Mouse (Mus musculus) C2C12 (cell line): ENCODE data around the gene March4. TPM values are rescaled to one million over a fixed set of nuclear protein-coding genes. Genes with fewer than 3 reads are reported as not detected.

Source experiments
- H3K27me3 ChIP-seq: one replicate; pipeline ENCODE4 v1.6.1; 2011; ENCODE audit not compliant: control insufficient read depth, insufficient read depth, insufficient read length
- H3K36me3 ChIP-seq: one replicate; pipeline ENCODE4 v1.6.1; 2011; ENCODE audit not compliant: control insufficient read depth, insufficient read depth
- H3K4me3 ChIP-seq: one replicate; pipeline ENCODE4 v1.5.1; 2011; ENCODE audit warnings: mild to moderate bottlenecking, control low read depth; ENCODE audit not compliant: poor library complexity, insufficient read depth, severe bottlenecking
- H3K79me2 ChIP-seq: one replicate; pipeline ENCODE4 v1.6.1; 2011; ENCODE audit not compliant: control insufficient read depth, insufficient read depth
- H3K79me3 ChIP-seq: one replicate; pipeline ENCODE4 v1.6.1; 2011; ENCODE audit warnings: low read depth, control low read depth
- H3ac ChIP-seq: one replicate; pipeline ENCODE3; 2011; ENCODE audit warnings: low read depth; ENCODE audit not compliant: control insufficient read depth, insufficient read length
- CEBPB ChIP-seq: IDR thresholded peaks from one replicate; pipeline ENCODE4 v1.6.1; 2011; ENCODE audit warnings: low read depth, mild to moderate bottlenecking, control low read depth, moderate library complexity
- CTCF ChIP-seq: IDR thresholded peaks from one replicate; pipeline ENCODE4 v1.5.1; 2011; ENCODE audit not compliant: control insufficient read depth, insufficient read depth, insufficient read length
- FOSL1 ChIP-seq: IDR thresholded peaks from one replicate; pipeline ENCODE4 v1.8.0; 2011; ENCODE audit warnings: mild to moderate bottlenecking, low read length; ENCODE audit not compliant: poor library complexity, insufficient read depth, severe bottlenecking
- MAX ChIP-seq: IDR thresholded peaks from one replicate; pipeline ENCODE4 v1.6.1; 2011; ENCODE audit warnings: mild to moderate bottlenecking, control low read depth
- MYOD1 ChIP-seq: IDR thresholded peaks from one replicate; pipeline ENCODE4 v1.6.1; 2011; ENCODE audit warnings: low read depth; ENCODE audit not compliant: control insufficient read depth, insufficient read length
- MYOG ChIP-seq: IDR thresholded peaks from one replicate; pipeline ENCODE4 v1.6.1; 2011; ENCODE audit not compliant: control insufficient read depth, insufficient read length; ENCODE audit errors: extremely low read depth
- USF1 ChIP-seq: IDR thresholded peaks from one replicate; pipeline ENCODE4 v1.6.1; 2011; ENCODE audit warnings: low read depth, mild to moderate bottlenecking, control low read depth, moderate library complexity
- polyA plus RNA-seq: library from polyadenylated mRNA; unstranded; fragments of >200 nt; fragmentation: generic; extraction: Trizol; gene quantifications from one replicate; pipeline ENCODE4 v1.2.1, GENCODE M21; 2012; ENCODE audit warnings: missing spikeins

Gene March4
- polyA plus RNA-seq, 1 experiment = 0.02 TPM

DNA sequence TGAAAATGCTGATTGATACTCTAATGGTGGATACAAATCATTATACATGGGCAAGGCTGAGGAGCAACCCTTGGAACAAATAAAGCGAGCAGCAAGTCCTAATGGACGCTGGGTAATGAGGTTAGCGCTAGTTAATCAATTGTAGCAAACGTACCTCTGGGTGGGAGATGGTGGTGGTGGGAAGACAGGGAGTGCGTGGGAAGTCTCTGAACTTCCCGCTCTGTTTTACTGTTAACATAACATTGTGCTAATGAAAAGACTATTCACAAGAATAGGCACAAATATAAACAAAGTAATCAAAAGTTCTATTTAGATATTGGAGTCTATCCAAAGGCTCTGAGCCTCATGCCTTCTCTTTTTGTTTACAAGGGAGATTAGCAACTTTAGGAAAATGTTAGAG lies 13.1 kb downstream of the March4 start:
- TF ChIP-seq MYOG (no peak), CEBPB (no peak), CTCF (no peak), MAX (no peak), USF1 (no peak), MYOD1 (no peak), FOSL1 (no peak)
- no peaks in the 10 kb centered on the region for H3K79me3 ChIP-seq
- H3K36me3 ChIP-seq = no peaks in the 10 kb centered on the region

DNA sequence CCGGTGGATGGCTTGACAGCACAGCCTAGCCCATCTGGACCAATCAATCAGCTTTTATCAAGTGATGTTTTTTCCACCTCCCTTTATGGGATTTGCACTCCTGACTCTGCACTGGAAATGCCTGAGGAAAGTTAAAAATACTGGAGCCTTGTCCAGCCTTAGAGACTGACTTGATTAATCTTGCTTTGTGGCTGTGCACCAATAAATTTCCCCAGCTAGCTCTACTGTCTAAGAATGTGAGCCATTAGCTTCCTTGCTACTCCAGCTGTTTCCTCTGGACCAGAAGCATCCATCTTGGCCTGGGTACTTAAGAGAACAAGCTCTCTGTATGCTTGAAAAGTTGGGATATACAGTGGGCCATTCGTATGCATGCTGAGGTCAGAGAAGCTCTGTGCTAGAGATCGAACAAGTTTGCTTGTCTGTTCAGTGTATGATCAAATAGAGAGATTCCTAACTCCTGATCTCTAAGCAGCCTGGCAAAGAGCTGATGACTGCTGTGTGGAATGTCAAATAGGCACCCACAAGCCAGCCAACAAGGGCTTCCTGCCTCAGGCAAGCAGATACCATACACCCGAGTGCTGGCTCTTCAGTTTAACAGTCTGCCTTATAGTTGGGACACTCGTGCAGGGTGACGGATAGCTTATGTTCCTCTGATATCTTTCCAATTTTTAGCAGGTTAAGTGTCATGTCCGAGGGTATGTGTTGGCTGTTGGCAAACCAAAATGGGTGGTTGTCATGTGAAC lies 25.8 kb downstream of the March4 start:
- Histone ChIP-seq H3K79me3 (no peaks in the 10 kb centered on the region), H3K79me2 (no peaks in the 10 kb centered on the region), H3K4me3 (no peak overlapping the region), H3ac (no peak overlapping the region), H3K36me3 (no peaks in the 10 kb centered on the region), H3K27me3 (no peaks in the 10 kb centered on the region)
- TF ChIP-seq CTCF = no peak
- TF ChIP-seq MYOD1 = no peak
- no peak for TF ChIP-seq FOSL1
- TF ChIP-seq CEBPB = no peak
- TF ChIP-seq USF1 = no peak
- no peak for TF ChIP-seq MAX
- TF ChIP-seq MYOG = no peak

More for the DNA sequence above, 13.1 kb downstream of the March4 start:
- no peak overlapping the region for H3ac ChIP-seq
- no peaks in the 10 kb centered on the region for H3K79me2 ChIP-seq
- no peak overlapping the region for H3K4me3 ChIP-seq
- peaks cover 9% of the 10 kb centered on the region for H3K27me3 ChIP-seq

DNA sequence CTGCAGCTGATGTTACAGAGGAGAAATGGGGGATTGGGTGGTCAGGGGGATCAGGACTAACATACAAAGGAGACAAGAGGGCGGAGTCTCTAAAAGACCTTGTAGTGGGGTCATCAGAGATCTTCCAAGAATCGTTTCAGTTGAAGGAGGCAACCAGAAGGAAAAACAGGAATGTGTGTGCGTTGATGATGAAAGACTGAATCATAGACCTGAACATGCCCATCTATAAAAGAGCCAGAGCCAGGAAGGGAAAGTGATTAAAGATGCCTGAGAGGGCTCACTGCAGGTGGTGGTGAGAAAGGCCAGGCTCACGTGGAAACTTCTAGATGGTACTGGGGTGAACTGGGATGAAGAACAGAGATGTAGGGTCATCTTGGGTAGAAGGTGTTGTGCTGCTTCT lies 27.2 kb downstream of the March4 start:
- no peak for TF ChIP-seq MYOG
- TF ChIP-seq MAX = no peak
- no peak for TF ChIP-seq CEBPB
- TF ChIP-seq CTCF = no peak
- TF ChIP-seq MYOD1 = no peak
- no peaks in the 10 kb centered on the region for H3K36me3 ChIP-seq
- no peak overlapping the region for H3ac ChIP-seq
- H3K4me3 ChIP-seq = no peak overlapping the region
- no peaks in the 10 kb centered on the region for H3K79me2 ChIP-seq
- H3K79me3 ChIP-seq = no peaks in the 10 kb centered on the region
- H3K27me3 ChIP-seq = no peaks in the 10 kb centered on the region

GRCm38 (mm10) chr1:72507670-72508069 lies 29.1 kb downstream of the March4 start:
- TF ChIP-seq MYOD1 (no peak), USF1 (no peak), FOSL1 (no peak), CEBPB (no peak), CTCF (no peak), MYOG (no peak), MAX (no peak)
- H3K79me3 ChIP-seq = no peaks in the 10 kb centered on the region
- H3K27me3 ChIP-seq = no peaks in the 10 kb centered on the region
- H3K36me3 ChIP-seq = no peaks in the 10 kb centered on the region
- H3ac ChIP-seq = no peak overlapping the region
- H3K79me2 ChIP-seq = no peaks in the 10 kb centered on the region
- no peak overlapping the region for H3K4me3 ChIP-seq

DNA sequence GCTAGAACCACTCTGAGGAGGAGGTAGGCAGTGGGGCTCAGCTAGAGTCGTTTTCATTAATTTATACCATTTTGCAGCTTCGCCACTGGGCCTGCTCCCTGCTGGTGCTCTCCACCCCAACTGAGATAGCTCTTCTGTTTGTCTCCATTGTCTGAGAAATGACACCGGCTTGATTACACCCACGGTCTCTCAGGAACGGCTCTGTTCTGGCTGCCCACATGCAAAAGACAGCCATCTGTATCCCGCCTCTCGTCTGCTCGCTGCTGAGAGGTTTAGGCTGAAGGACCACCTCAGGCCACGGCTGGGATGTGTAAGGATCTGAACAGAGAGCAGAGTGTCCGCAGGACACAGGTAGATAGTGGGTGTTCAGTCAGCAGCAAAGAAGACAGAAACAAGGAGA lies 30.5 kb downstream of the March4 start:
- Histone ChIP-seq H3K79me3 (no peaks in the 10 kb centered on the region), H3K27me3 (no peaks in the 10 kb centered on the region), H3K79me2 (no peaks in the 10 kb centered on the region), H3ac (no peak overlapping the region), H3K4me3 (no peak overlapping the region), H3K36me3 (no peaks in the 10 kb centered on the region)
- TF ChIP-seq USF1 = no peak
- TF ChIP-seq CEBPB = no peak
- TF ChIP-seq MYOD1 = no peak
- no peak for TF ChIP-seq CTCF
- no peak for TF ChIP-seq MAX
- no peak for TF ChIP-seq MYOG
